Mouse (Mus musculus) frontal cortex, postnatal 36 days (tissue): ENCODE measurements at regions not wholly inside any gene's neighbourhood (a gene's known extent, or its start where the extent isn't known, plus 50 kb on each side); places are given as distances from the start of the nearest gene placed in this dataset.

Experiments used
- DNase-seq, 2 experiments: peaks; one replicate each; pipeline ENCODE4 v3.0.0; 2022; ENCODE audit warnings: low spot score in 2 of 2

- DNase-seq, result no peak
Observed at GRCm38 (mm10) chrX:96876239-96876638, 163.0 kb downstream of the Gpr165 start.

GRCm38 (mm10) chrX:96878721-96879120 lies 165.5 kb downstream of the Gpr165 start:
- peak in 1 of 2 experiments; percentile 1 for DNase-seq

- DNase-seq, result no peak
Observed at GRCm38 (mm10) chrX:96879154-96879553, 165.9 kb downstream of the Gpr165 start.

GRCm38 (mm10) chrX:96900636-96901035 lies 171.8 kb upstream of the Pgr15l start:
- DNase-seq, result no peak
